Mouse (Mus musculus) c-Kit-positive CD71-negative TER-119-negative erythroid progenitor cells, embryonic 14.5 days (primary cell): ENCODE measurements around the gene Tmc1.

ENCODE experiments used
- DNase-seq: peaks from one replicate; pipeline ENCODE4 v3.0.0-alpha.2; 2013; ENCODE audit warnings: low read depth

Tmc1 gene

GRCm38 (mm10) chr19:20953874-20954273, at the start of gene Tmc1:
TSS of gene Tmc1 (minus strand) at chr19:20954202.
- no peak for DNase-seq

DNA sequence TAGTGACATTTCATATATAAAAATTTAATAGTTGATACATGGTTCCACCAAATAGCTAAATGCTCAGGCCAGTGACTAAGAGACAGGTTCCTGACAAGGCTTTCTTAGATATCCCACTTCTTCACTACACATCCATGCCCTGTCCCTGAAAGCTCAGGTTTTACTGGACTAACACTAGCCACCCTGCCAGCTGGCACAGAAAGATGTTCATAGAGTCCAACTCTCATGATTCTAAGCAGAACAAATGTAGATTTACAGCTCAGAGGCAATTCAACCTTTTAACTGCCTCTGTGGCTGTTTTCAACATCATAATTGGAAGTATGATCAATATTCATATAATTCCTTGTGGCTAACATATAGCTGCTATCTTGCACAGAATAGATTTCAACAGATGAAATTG, 47.5 kb upstream of the Tmc1 start:
- no peak for DNase-seq

- no peak for DNase-seq
Measured at GRCm38 (mm10) chr19:20979244-20979643, 25.2 kb upstream of the Tmc1 start.

DNA sequence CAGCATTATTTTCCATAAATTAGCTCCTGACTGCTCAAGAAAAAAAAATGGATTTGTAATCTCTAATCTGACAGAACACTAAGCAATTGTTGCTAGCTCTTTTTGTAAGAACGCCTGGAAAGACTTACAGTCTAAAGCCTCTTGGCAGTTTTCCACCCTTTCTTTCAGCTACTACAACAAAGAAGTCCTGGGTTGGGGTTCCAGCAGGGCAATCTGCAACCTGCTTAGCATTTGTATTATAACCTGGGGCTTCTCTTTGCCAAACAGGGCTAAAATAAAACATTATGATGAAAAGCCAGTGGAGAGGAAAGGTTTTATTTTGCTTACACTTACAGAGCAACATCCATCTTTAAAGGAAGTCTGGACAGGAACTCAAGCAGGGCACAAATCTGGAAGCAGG, 24.1 kb upstream of the Tmc1 start:
- no peak for DNase-seq

- no peak for DNase-seq
Measured at GRCm38 (mm10) chr19:20971926-20972325, 17.9 kb upstream of the Tmc1 start.

DNA sequence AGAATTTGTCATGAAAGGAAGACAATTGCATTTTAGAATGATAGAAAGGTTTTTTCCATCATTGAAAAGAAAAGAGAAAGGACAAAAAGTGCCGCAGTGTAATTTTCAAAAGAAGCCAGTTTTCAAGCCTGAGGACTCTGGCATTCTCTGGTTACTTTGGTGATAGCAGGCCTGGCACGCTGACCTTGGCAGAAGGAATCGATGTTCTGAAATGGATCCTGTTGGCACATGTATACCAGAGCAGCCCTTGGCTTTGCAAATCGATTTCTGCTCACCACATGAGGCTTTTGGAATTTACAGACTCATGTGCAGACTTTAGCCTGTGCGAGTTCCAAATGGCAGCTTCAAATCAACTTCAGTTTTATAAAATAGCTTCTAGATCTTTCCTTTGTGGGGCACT, 813 bp upstream of the Tmc1 start:
- DNase-seq, result no peak

DNA sequence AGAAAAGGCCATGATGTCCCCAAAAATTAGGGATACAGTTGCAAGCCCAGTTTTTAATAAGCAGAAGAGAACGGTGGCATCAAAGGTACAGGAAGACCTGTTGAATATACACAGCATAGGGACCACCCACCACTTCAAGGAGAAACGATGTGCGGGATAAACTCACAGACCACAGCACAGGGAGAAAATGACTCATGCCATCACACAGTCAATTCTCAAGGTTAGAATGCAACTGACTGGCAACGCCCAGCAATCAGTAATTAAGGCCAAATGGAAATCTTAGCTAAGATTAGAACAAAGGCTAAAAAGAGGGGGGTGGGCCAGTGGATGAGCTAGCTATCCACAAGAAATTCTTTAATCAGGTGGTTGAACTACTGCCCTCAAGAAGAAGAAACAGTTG, 9.6 kb downstream of the Tmc1 start:
- no peak for DNase-seq

DNA sequence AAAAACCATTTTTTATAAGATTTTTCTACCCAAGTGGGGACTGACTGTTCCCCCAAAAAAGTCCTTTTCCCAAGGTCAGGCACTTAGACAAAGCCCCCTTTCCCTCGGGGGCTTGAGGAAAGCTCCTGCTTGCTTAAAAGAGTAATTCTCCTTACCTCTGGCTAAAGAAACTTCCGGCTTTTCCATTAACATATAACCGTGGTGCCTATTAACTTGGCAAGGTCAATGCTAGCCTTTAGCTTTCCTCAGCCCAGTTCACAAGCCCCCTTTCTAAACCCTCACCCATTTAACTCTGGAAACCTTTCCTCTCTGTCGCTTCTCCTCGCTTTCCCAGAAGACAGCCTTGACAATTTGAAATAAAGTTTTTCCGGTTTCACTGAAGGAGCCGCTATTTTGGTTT, 29.7 kb downstream of the Tmc1 start:
- no peak for DNase-seq

GRCm38 (mm10) chr19:20923336-20924211, 30.4 kb downstream of the Tmc1 start:
- DNase-seq, result no peak

GRCm38 (mm10) chr19:20918241-20918640, 35.8 kb downstream of the Tmc1 start:
- DNase-seq, result no peak

DNA sequence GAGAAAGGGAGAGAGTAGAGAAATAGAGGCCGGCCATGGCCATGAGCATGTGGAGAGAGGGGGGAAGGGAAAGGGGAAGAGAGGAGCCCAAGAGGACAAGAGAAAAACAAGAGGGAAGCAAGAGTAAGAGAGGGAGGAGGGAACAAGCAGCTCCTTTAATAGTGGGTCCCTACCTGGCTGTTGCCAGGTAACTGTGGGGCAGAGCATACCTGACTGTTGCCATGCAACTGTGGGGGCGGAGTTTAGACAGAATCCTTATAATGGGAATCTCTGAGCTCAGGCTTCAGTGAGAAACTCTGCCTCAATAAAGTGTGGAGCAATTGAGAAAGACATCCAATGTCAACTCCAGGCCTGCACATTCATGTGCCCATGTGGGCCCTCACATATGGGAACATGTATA, 38.9 kb downstream of the Tmc1 start:
- no peak for DNase-seq

DNA sequence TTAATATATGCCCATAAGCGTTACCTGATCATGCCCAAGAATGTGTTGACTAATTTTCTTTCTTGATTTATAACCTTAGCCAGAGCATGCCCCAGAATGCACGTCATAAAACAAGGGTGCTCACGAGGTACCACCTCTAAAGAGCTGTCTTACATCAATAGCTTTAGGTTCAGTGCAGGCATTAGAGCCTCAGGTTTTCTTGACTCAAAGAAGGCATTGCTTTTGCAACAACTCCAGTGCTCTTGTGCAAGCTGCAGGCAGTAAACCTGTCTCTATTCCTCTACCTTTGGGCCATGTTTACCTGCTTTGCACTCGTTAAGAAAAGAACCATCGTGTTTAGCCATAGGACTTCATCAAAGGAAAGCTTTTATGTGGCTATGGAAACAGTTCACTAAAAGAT, 43.6 kb downstream of the Tmc1 start:
- no peak for DNase-seq

- no peak for DNase-seq
Measured at GRCm38 (mm10) chr19:20881205-20881604, 72.8 kb downstream of the Tmc1 start.

- DNase-seq, result no peak
Measured at GRCm38 (mm10) chr19:20875881-20876280, 78.1 kb downstream of the Tmc1 start.

DNA sequence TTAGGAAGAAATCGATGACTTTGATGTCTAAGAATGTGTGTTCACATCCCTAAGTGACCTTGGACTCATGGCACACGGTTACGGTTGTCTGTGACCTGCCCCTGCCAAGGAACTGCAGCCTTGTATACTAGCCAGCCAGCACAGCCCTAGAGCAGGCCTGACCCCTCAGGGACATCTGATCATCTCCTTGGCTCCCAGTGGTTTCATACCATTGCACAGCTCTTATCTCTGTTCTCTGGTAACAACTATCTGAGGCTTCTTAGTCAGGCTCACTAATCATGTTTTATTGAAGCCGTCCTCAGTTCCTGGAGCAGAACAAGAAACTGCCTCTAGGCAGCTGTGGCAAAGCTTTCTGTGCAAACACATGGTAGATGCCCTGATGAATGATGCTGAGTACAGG, 92.2 kb downstream of the Tmc1 start:
- no peak for DNase-seq

GRCm38 (mm10) chr19:20860270-20860669, 93.7 kb downstream of the Tmc1 start:
- no peak for DNase-seq

- DNase-seq, result no peak
Measured at GRCm38 (mm10) chr19:20857819-20858218, 96.2 kb downstream of the Tmc1 start.

- DNase-seq, result peak; percentile 1
Measured at GRCm38 (mm10) chr19:20848906-20849305, 105.1 kb downstream of the Tmc1 start.

DNA sequence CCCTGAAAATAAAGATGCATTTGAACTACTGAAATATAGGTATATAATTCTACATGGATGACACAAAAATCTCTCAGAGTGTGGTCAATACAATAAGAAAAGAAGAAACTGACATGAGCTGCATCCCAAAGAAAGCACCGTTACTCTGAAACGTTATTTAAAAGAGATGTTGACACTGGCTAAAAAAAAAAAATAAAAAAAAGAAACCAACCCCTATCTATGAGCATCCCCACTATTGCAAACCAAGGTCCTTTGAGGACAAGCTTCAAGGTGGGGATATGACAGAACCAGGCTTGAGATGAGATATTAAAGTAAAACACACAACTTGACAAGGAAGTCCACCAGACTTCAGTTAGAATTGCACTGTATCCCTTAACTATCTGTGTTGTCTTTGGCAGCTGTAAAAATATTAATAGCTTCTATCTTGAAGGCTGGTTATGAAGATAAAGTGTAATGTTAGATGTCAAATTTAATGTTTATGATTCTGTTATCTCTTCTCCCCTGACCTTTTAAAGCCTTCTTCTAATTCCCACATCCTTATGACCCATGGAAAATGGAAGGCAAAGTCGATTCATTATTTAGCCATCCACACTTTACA, 106.4 kb downstream of the Tmc1 start:
- DNase-seq, result no peak

- no peak for DNase-seq
Measured at GRCm38 (mm10) chr19:20837422-20837821, 116.6 kb downstream of the Tmc1 start.

DNA sequence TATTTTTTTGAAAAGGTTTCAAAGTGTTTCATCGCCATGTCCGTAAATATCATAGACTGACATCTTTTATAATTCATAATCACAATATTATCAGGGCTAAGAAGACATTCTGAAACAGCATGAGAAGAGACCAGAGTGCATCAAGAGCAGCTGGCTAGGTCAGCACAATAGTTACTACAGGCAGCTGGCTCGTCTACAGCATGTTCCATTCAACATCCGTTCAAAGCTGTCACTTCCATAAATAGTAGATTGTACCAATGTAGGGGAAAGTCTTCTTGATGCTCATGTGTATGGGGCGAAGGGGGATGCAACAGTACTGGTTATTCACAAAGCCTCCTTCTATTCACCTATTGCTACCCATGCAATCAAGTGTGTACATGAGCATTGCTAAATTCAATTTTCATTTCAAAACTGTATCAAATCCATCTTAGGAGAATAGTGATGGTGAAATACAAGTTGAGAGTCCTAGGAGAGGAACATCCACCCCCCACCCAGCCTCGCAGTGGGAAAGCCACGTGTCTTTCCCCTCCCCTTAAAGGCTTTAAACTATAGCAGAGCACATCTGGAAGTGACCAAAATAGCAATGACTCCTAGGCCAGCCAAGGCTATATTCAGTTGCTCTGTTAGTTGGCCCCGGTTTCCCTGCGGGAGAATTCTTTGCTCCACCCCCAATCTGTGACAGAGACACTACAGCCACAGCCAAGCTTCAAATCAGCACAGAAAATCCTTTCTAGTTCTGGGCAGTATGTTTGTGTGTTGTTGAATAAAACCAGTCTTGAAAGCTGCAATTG, 117.8 kb downstream of the Tmc1 start:
- DNase-seq, result no peak

DNA sequence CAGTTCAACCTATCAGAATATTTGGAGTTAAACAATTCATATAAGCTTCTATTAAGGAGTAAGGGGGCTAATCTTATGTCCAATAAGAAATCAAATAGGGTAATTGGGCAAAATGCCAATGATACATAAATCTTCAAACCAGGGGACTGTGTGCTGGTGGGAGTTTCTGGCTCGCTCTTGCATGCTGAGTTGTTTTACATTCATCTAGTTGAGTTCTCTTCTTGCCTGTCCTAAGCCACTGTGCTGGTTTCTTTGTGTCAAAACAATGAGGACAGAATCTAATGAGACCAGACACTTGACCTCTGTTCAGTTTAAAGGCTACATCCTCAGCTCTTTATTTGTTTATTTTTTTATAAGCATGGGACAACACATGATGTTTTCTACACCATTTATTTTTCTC, 119.1 kb downstream of the Tmc1 start:
- no peak for DNase-seq

DNA sequence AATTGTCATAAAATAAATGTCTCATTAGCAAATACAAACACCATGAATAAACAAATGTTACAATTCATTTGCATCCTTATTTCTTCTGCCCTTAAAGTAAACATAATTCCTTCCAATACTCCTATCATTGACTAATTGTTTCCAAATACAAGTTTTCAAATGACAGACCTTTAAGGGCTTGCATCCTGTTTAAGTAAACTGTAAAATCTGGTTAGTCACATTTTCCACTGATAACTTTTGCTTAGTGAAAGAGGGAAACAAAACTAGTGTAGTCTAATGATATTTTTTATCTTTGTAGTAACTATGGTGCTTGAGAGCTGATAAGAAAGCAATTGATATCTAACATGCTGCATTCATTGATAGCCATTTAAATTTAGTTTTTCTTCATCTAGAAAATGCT, 154.5 kb downstream of the Tmc1 start:
- DNase-seq, result no peak
